Mouse (Mus musculus) limb, embryonic 14.5 days (tissue): Measurements from ENCODE around the gene Lrit2. TPM values are rescaled to one million over a fixed set of nuclear protein-coding genes. Genes with fewer than 3 reads are reported as not detected.

Experiments used
- ATAC-seq: fragments of 200-750 bp; cut with Nextera tagmentation; 2 replicates; pipeline ENCODE4 v1.8.0; 2017; ENCODE audit warnings: low read depth, moderate number of reproducible peaks, moderate TSS enrichment; ENCODE audit not compliant: low FRiP score
- DNase-seq: peaks from one replicate; pipeline ENCODE4 v3.0.0-alpha.2; 2015; ENCODE audit warnings: low spot score
- H3K27ac ChIP-seq: fragments of 300-500 bp; sonication (generic); replicated peaks from 2 replicates; pipeline ENCODE4 v1.5.1; 2014; ENCODE audit warnings: low read depth, mild to moderate bottlenecking, low read length, moderate library complexity, mixed read lengths
- H3K27me3 ChIP-seq: fragments of 300-500 bp; sonication (generic); 2 replicates; pipeline ENCODE4 v1.6.1; 2014; ENCODE audit warnings: low read length, mixed read lengths; ENCODE audit not compliant: control insufficient read depth, insufficient read depth
- H3K36me3 ChIP-seq: fragments of 300-500 bp; sonication (generic); 2 replicates; pipeline ENCODE4 v1.6.1; 2014; ENCODE audit warnings: mild to moderate bottlenecking, low read length, moderate library complexity, mixed read lengths; ENCODE audit not compliant: control insufficient read depth, insufficient read depth
- H3K4me1 ChIP-seq: fragments of 300-500 bp; sonication (generic); 2 replicates; pipeline ENCODE4 v1.6.1; 2014; ENCODE audit warnings: antibody characterized with exemption, low read length, mixed read lengths; ENCODE audit not compliant: control insufficient read depth, insufficient read depth
- H3K4me2 ChIP-seq: fragments of 300-500 bp; sonication (generic); replicated peaks from 2 replicates; pipeline ENCODE4 v1.6.1; 2014; ENCODE audit warnings: low read depth, mild to moderate bottlenecking, low read length, moderate library complexity; ENCODE audit not compliant: severe bottlenecking
- H3K4me3 ChIP-seq: fragments of 300-500 bp; sonication (generic); replicated peaks from 2 replicates; pipeline ENCODE4 v1.5.1; 2014; ENCODE audit warnings: low read length
- H3K9ac ChIP-seq: fragments of 300-500 bp; sonication (generic); 2 replicates; pipeline ENCODE4 v1.6.1; 2014; ENCODE audit warnings: mild to moderate bottlenecking, low read depth, low read length, moderate library complexity; ENCODE audit not compliant: severe bottlenecking
- H3K9me3 ChIP-seq: fragments of 300-500 bp; sonication (generic); 2 replicates; pipeline ENCODE4 v1.6.1; 2016; ENCODE audit warnings: low read length; ENCODE audit not compliant: control insufficient read depth
- POLR2A ChIP-seq: fragments of 200-500 bp; IDR thresholded peaks from 2 replicates; pipeline ENCODE4 v1.8.0; 2012; ENCODE audit warnings: inconsistent platforms, mild to moderate bottlenecking, moderate library complexity, borderline replicate concordance; ENCODE audit not compliant: insufficient read depth, insufficient read length; ENCODE audit errors: extremely low read depth
- WGBS: fragments of 180-500 bp; shearing (Covaris S2); extraction: QIAGEN DNeasy Blood & Tissue Kit; methylation state at CpG from one replicate; pipeline ENCODE4 v1.1.7; 2014; 5-methylcytosine and 5-hydroxymethylcytosine counted together
- polyA plus RNA-seq, 2 experiments: library from polyadenylated mRNA; depleted of rRNA in 1 of 2; stranded (reverse) in 1 of 2; unstranded in 1 of 2; fragments of >200 nt; fragmentation: Nextera tagmentation in 1 of 2; extraction: Ambion mirVana in 1 of 2; gene quantifications; 2 replicates each; pipeline versions ENCODE4 v1.2.1 to v1.2.3; 2012 to 2014

The Lrit2 gene
- polyA plus RNA-seq, 2 experiments: not detected

DNA sequence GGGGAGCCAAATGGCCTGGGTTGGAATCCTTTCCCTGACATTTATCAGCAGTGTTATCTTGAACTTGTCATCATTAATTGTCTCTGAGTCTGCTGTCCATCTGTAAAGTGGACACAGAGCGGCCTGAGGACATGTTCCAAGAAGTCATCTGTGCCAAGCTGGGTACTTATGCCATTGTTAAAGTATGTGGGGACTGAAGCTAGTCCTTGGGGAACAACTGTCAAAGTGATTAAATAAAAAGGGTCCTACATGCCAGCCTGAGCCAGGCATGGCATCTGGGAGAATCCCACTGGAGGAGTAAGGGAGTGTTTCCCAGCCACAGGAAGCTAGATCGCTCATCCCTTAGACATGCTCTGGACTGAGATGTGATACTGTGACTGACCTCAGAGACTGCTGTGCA lies 42.7 kb downstream of the Lrit2 start:
- TF ChIP-seq POLR2A: no peak
- ATAC-seq (no peak), DNase-seq (no peak)
- Histone ChIP-seq H3K4me1 (peaks cover 6% of the 10 kb centered on the region), H3K27ac (no peak overlapping the region), H3K4me2 (no peak overlapping the region), H3K36me3 (no peaks in the 10 kb centered on the region), H3K27me3 (no peaks in the 10 kb centered on the region), H3K9me3 (no peaks in the 10 kb centered on the region), H3K4me3 (no peak overlapping the region), H3K9ac (no peak overlapping the region)
- WGBS: 58% methylated on average over 2 of the region's 2 CpGs

DNA sequence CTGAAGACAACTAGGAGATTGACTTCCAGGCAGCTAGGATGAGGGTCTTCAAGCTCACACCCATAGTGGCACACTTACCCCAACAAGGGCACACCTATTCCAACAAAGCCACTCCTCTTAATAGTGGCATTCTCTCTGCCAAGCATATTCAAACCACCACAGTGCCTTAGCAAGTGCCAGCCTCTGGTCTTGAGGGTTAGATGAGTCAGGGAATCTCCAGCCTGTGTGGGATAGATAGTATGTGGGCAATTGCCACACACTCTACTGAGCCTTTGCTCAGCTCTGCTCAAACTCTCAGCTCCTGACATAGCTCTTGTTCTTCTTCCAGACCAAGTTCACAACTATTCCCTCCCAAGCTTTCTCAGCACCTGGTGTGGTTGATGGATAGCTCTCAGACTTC lies 43.6 kb downstream of the Lrit2 start:
- no peak overlapping the region for H3K27ac ChIP-seq
- no peaks in the 10 kb centered on the region for H3K27me3 ChIP-seq
- no peak overlapping the region for H3K4me3 ChIP-seq
- DNase-seq (no peak), ATAC-seq (no peak)
- no peaks in the 10 kb centered on the region for H3K36me3 ChIP-seq
- H3K4me2 ChIP-seq: no peak overlapping the region
- H3K4me1 ChIP-seq: peaks cover 6% of the 10 kb centered on the region
- no peak for TF ChIP-seq POLR2A
- no peaks in the 10 kb centered on the region for H3K9me3 ChIP-seq
- H3K9ac ChIP-seq: no peak overlapping the region

DNA sequence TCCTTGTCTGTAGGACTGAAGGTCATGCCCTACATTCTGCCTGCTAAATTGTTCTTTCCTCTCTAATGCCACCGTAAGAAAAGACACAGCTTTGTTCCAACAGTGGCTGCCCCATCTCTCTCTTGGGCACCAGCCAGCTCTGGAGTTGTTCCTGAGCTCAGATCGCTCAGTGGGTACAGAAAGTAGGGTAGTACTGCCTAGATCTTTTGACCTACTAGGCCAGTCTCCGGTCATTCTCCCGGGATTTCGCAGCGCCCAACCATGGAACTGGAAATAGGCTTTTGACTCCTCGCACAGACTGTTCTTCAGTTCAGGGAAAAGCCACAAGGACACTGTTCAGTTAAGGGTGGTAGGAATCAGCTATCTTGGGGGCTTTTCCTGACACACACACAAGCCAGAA lies 45.2 kb downstream of the Lrit2 start:
- Histone ChIP-seq H3K27me3 (no peaks in the 10 kb centered on the region), H3K4me1 (peaks cover 6% of the 10 kb centered on the region), H3K9me3 (no peaks in the 10 kb centered on the region), H3K36me3 (no peaks in the 10 kb centered on the region), H3K4me3 (no peak overlapping the region), H3K27ac (no peak overlapping the region), H3K9ac (no peak overlapping the region), H3K4me2 (no peak overlapping the region)
- WGBS: 83% methylated on average over 7 of the region's 7 CpGs
- ATAC-seq (no peak), DNase-seq (no peak)
- no peak for TF ChIP-seq POLR2A

DNA sequence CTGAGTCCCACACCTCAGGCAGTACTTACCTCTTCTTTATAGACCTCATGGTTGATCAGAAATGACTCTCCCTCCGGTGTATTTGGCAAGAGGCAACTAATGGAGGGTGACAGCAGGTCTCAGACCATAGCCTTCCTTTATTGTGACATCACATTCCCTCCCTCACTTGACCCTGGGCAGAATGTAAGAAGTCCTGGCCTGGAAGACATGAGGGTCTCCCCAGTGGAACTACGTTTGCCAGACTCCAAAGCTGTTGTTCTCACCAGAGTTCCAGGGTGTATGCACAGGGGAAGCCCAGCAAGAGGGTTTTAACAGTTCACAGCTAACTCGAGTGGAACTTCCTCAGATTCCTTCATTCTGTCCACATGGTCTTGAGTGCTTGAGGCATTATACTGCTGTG lies 46.2 kb downstream of the Lrit2 start, which contains the start of gene 2610528A11Rik:
Gene 2610528A11Rik, minus strand, starts transcription at position 101 of the 400 bp plus-strand sequence.
- Histone ChIP-seq H3K36me3 (no peaks in the 10 kb centered on the region), H3K27ac (no peak within 1 kb of the TSS), H3K27me3 (no peaks in the 10 kb centered on the region), H3K9me3 (no peaks in the 10 kb centered on the region), H3K4me1 (peaks cover 6% of the 10 kb centered on the region), H3K4me2 (no peak within 1 kb of the TSS), H3K4me3 (no peak within 1 kb of the TSS), H3K9ac (no peak within 1 kb of the TSS)
- TF ChIP-seq POLR2A: no peak
- 50% methylated on average over 3 of the region's 3 CpGs for WGBS
- DNase-seq (no peak), ATAC-seq (no peak)

DNA sequence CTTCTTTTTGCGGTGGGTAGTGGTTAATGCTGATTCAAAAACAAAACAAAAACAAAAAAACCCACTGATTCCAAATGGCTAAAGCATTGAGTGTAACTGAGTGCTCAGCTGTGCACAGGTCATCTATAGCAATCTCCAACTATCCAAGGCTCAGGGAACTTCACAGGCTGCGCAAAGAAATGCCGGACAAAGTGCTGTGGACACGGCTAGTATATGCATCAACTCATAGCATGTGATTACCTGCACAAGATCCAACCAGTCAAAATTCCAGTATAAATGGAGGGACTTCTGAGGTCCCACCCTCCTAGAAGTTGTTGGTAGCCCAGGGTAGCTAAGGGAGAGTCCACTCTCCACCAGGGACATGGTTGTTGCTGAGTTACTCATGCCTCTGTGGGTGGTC lies 51.5 kb downstream of the Lrit2 start:
- WGBS: 91% methylated on average over 4 of the region's 4 CpGs
- Histone ChIP-seq H3K9ac (no peak overlapping the region), H3K27ac (no peak overlapping the region), H3K4me2 (no peak overlapping the region), H3K36me3 (peaks cover 20% of the 10 kb centered on the region), H3K4me3 (no peak overlapping the region), H3K9me3 (no peaks in the 10 kb centered on the region), H3K27me3 (no peaks in the 10 kb centered on the region), H3K4me1 (no peaks in the 10 kb centered on the region)
- DNase-seq (no peak), ATAC-seq (no peak)
- no peak for TF ChIP-seq POLR2A

Other genes starting within 250 kb of the Lrit2 start
- gene Ccser2, start 99.2 kb upstream of the Lrit2 start, polyA plus RNA-seq (2012; rRNA removed): 19.2 and 20.2 TPM in 2 replicates
- 44.3 and 47.3 TPM in 2 replicates for gene Ccser2, start 99.2 kb upstream of the Lrit2 start, polyA plus RNA-seq (2014; fragmentation: Nextera tagmentation; extraction: Ambion mirVana)
- gene Rgr, start 19.0 kb upstream of the Lrit2 start, polyA plus RNA-seq (2012; rRNA removed): 0.62 and 0.83 TPM in 2 replicates
- 0.25 and 0.55 TPM in 2 replicates for gene Rgr, start 19.0 kb upstream of the Lrit2 start, polyA plus RNA-seq (2014; fragmentation: Nextera tagmentation; extraction: Ambion mirVana)
- not detected in 2 replicates for gene Lrit1, start 13.1 kb upstream of the Lrit2 start, polyA plus RNA-seq (2012; rRNA removed)
- gene Lrit1, start 13.1 kb upstream of the Lrit2 start, polyA plus RNA-seq (2014; fragmentation: Nextera tagmentation; extraction: Ambion mirVana): not detected in 2 replicates
- 0.42 and 0.45 TPM in 2 replicates for gene Cdhr1, start 30.4 kb downstream of the Lrit2 start, polyA plus RNA-seq (2012; rRNA removed)
- gene Cdhr1, start 30.4 kb downstream of the Lrit2 start, polyA plus RNA-seq (2014; fragmentation: Nextera tagmentation; extraction: Ambion mirVana): 0.47 and 0.48 TPM in 2 replicates
- gene 2610528A11Rik, start 46.1 kb downstream of the Lrit2 start, polyA plus RNA-seq (2012; rRNA removed): 3.8 and 5.5 TPM in 2 replicates
- 4.5 and 7.6 TPM in 2 replicates for gene 2610528A11Rik, start 46.1 kb downstream of the Lrit2 start, polyA plus RNA-seq (2014; fragmentation: Nextera tagmentation; extraction: Ambion mirVana)
- 79.7 and 84.9 TPM in 2 replicates for gene Ghitm, start 67.3 kb downstream of the Lrit2 start, polyA plus RNA-seq (2012; rRNA removed)
- 169 and 170 TPM in 2 replicates for gene Ghitm, start 67.3 kb downstream of the Lrit2 start, polyA plus RNA-seq (2014; fragmentation: Nextera tagmentation; extraction: Ambion mirVana)